Mouse (Mus musculus) CD4-positive, CD25-positive, alpha-beta regulatory T cell, adult 9 weeks (primary cell): Measurements from ENCODE around the gene Scgb1b17. TPM values are rescaled to one million over a fixed set of nuclear protein-coding genes. Genes with fewer than 3 reads are reported as not detected.

Experiments used
- polyA plus RNA-seq: library from polyadenylated mRNA; unstranded; fragments of 100-300 nt; shearing (Covaris generic); gene quantifications from one replicate; pipeline ENCODE4 v1.2.1, GENCODE M21; 2017

Scgb1b17 gene
- polyA plus RNA-seq, result not detected

DNA sequence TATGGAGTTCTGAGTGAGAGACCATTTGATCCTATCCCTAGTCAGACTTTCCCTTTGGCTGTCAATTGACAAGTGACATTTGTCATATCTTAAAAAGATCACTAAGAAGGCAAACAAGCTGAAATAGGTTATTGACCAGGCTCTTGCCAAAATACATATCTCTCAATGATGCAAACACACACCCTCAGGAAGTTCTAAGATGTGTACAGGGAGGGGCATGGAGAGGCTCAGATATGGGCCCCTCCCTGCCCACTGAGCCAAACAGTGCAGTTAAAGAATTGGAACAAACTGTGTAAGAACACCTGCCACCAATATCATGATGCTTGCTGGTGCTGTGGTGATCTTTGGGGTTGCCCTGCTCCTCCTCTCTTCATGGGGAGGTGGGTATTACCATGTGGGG, at the start of gene Scgb1b17:
Gene Scgb1b17, plus strand, starts transcription at position 301 of the 400 bp plus-strand sequence.

GRCm38 (mm10) chr7:33056461-33056860, 6.8 kb upstream of the Scgb1b17 start, which contains the start of gene Scgb2b17:
Gene Scgb2b17, minus strand, starts transcription at chr7:33056561.

Other genes with a start within 250 kb of the Scgb1b17 start
- not detected for gene Scgb2b15, start 233.8 kb upstream of the Scgb1b17 start, polyA plus RNA-seq
- gene Scgb1b15, start 226.9 kb upstream of the Scgb1b17 start, polyA plus RNA-seq, result not detected
- not detected for gene Scgb2b17, start 6.9 kb upstream of the Scgb1b17 start, polyA plus RNA-seq
- gene Scgb2b18, start 110.4 kb downstream of the Scgb1b17 start, polyA plus RNA-seq, result not detected
- gene Scgb1b18, start 122.1 kb downstream of the Scgb1b17 start, polyA plus RNA-seq, result not detected
- gene Scgb2b19, start 216.9 kb downstream of the Scgb1b17 start, polyA plus RNA-seq, result not detected
- not detected for gene Scgb1b19, start 223.8 kb downstream of the Scgb1b17 start, polyA plus RNA-seq